Mouse (Mus musculus): ENCODE measurements around the gene Vwc2l. TPM values are rescaled to one million over a fixed set of nuclear protein-coding genes. Genes with fewer than 3 reads are reported as not detected.

Vwc2l gene
- polyA plus RNA-seq, 1 experiment from 2014 or later = 3.5 TPM

DNA sequence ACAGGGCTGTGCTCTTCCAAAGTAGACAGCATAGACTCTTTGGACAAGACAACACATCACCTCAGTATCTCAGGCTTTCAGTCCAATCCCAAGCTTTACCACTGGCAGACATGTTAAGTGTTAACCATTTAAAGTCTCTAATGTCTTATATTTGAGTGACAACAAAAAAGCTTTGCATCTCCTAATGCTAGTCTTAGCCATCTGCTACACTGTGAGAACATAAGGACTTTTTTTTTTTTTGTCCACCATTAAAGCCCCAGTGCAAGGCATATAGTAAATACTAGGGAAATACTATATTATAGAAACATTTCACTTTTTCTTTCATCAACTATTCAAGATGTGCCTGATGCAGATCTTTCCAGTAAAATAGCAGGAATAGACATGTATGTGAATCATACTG lies 119.8 kb downstream of the Vwc2l start:
- no peaks in the 10 kb centered on the region for H3K4me1 ChIP-seq
- H3K4me3 ChIP-seq = no peak overlapping the region
- no peak overlapping the region for H3K4me2 ChIP-seq (replicated peaks)
- no peaks in the 10 kb centered on the region for H3K9me3 ChIP-seq (replicated peaks)
- no peak overlapping the region for H3K27ac ChIP-seq
- no peak overlapping the region for H3K9ac ChIP-seq
- no peaks in the 10 kb centered on the region for H3K27me3 ChIP-seq
- no peak for ATAC-seq (ENCODE audit: low FRiP score)
- no peaks in the 10 kb centered on the region for H3K36me3 ChIP-seq

DNA sequence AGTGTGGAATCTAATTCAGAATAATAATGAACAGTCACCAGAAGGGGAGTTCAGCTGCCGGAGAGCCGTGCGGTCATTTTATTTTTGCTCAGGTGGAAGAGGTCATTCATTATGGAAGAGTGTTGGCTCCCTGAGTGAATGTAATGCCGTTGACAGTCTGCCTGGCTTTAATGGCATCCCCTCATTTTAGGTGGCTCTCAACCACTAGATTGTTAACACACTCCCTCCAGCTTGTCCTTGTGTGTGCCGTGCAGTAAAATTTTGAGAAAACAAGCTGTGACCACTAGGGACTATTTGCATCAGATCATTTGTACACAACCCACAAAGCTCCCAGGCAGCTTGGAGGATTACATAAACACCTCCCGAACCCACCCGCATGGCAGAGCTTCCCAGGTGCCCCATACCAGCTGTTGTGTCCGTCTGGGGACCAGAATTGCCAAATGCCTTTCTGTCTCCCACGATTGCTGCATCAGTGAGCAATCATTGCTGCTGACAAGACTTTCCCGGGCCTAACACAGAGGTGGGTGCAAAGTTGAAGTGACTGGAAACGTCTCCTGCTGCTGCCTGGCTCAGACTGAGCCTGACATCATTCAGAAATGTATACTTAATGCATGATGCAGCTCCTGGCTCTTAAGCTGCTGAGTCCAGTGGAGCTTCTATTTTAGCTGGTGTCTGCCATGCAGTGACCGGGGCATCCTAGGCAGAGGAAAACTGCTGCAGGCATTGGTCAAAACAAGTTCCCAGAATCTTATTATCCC lies 126.3 kb downstream of the Vwc2l start:
- Histone ChIP-seq H3K4me3 (no peak overlapping the region), H3K9me3 (replicated peaks) (no peaks in the 10 kb centered on the region), H3K27ac (no peak overlapping the region), H3K27me3 (no peaks in the 10 kb centered on the region), H3K4me2 (replicated peaks) (no peak overlapping the region), H3K4me1 (no peaks in the 10 kb centered on the region), H3K36me3 (no peaks in the 10 kb centered on the region), H3K9ac (no peak overlapping the region)
- no peak for ATAC-seq (ENCODE audit: low FRiP score)
- WGBS = 61% methylated on average over 12 of the region's 12 CpGs

DNA sequence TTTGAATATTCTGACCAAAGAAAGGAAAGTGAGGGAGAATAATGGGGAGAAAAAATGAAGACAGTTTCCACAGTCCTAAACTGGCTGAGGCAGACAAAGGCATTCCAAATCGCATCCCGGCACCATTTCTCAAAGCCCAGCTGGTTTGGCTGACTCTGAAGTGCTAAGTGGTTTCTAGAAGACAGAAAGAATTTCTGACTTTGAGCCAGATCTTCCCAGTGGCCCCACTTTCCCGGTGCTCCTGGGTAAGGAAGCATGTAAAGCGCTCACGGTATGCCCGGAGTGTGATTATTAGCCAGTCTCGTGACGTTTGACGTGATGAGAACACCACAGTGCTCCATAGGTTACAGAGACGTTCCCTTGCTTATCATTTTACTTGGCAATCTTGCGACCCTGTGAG lies 127.9 kb downstream of the Vwc2l start:
- Histone ChIP-seq H3K36me3 (no peaks in the 10 kb centered on the region), H3K27me3 (no peaks in the 10 kb centered on the region), H3K4me3 (no peak overlapping the region), H3K9me3 (replicated peaks) (no peaks in the 10 kb centered on the region), H3K4me1 (no peaks in the 10 kb centered on the region), H3K4me2 (replicated peaks) (no peak overlapping the region), H3K27ac (no peak overlapping the region), H3K9ac (no peak overlapping the region)
- no peak for ATAC-seq (ENCODE audit: low FRiP score)
- WGBS = 77% methylated on average over 11 of the region's 11 CpGs

DNA sequence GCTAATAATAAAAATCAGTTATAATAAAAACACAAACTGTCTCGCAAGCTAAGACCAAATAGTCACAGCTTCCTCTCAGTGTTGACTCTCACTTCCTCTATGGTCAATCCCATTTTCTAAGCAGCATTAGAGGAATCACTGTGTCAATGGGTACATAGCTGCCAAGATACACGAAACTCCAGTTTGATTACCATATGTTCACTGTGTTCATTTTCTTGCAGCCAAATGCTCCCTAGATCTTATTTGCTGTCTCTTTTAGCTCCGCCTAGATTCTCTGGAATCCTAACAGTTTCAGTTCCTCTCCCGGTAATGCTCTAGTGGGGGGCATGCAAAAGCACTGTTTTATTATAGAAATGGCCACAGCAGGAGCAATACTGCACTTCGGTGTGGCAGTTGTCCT lies 130.4 kb downstream of the Vwc2l start:
- H3K9ac ChIP-seq = no peak overlapping the region
- H3K27me3 ChIP-seq = no peaks in the 10 kb centered on the region
- H3K9me3 ChIP-seq (replicated peaks) = no peaks in the 10 kb centered on the region
- H3K4me3 ChIP-seq = no peak overlapping the region
- H3K36me3 ChIP-seq = no peaks in the 10 kb centered on the region
- H3K4me1 ChIP-seq = no peaks in the 10 kb centered on the region
- no peak overlapping the region for H3K4me2 ChIP-seq (replicated peaks)
- 78% methylated on average over 5 of the region's 5 CpGs for WGBS
- ATAC-seq (ENCODE audit: low FRiP score) = no peak
- H3K27ac ChIP-seq = no peak overlapping the region

DNA sequence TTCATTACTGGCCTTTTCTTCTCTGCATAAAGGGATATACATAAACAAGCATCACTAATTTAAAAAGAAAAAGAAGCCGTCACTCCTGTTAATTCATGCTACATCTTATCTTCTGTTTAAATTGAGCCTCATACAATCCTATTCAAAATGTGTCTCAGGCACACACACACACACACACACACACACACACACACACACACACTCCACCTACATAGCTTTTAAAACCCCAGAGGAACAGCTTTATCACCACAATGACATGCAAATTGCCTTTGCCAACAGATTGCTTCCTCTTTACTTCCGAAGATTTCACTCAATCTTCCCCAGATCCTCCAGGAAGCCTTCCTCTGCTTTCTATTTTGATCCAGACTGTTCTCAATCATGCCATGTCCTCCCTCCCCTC lies 136.2 kb downstream of the Vwc2l start:
- Histone ChIP-seq H3K36me3 (no peaks in the 10 kb centered on the region), H3K4me3 (no peak overlapping the region), H3K27me3 (no peaks in the 10 kb centered on the region), H3K27ac (no peak overlapping the region), H3K4me2 (replicated peaks) (no peak overlapping the region), H3K9me3 (replicated peaks) (no peaks in the 10 kb centered on the region), H3K9ac (no peak overlapping the region), H3K4me1 (0 out of 2 replicates have a peak, but pooled peaks cover 2% of the 10 kb centered on the region)
- ATAC-seq (ENCODE audit: low FRiP score) = no peak; the same call in 1 of the 2 replicates
- 58% methylated on average over 2 of the region's 2 CpGs for WGBS

DNA sequence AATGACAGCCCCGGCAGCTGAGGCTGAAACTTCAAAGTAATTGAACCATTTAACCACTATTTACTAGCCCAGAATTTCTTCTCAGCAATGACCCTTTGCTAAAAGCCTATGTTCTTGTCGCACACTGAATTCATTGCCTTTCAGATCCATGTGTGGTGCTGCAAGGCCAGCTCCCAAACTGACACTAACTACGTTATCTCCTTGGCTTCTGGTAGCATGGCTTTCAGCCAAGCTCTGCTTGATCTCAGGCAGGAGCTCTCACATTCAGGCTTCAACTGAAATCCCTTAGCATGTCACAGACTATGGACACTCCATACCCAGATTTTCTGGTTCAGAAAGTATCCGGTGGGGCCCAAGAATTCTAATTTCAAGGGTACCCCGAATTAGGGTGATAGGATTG lies 140.6 kb downstream of the Vwc2l start:
- 82% methylated on average over 5 of the region's 5 CpGs for WGBS
- Histone ChIP-seq H3K27me3 (no peaks in the 10 kb centered on the region), H3K36me3 (no peaks in the 10 kb centered on the region), H3K4me3 (no peak overlapping the region), H3K9me3 (replicated peaks) (no peaks in the 10 kb centered on the region), H3K9ac (no peak overlapping the region), H3K4me1 (0 out of 2 replicates have a peak, but pooled peaks cover 2% of the 10 kb centered on the region), H3K27ac (no peak overlapping the region), H3K4me2 (replicated peaks) (no peak overlapping the region)
- no peak for ATAC-seq (ENCODE audit: low FRiP score)

DNA sequence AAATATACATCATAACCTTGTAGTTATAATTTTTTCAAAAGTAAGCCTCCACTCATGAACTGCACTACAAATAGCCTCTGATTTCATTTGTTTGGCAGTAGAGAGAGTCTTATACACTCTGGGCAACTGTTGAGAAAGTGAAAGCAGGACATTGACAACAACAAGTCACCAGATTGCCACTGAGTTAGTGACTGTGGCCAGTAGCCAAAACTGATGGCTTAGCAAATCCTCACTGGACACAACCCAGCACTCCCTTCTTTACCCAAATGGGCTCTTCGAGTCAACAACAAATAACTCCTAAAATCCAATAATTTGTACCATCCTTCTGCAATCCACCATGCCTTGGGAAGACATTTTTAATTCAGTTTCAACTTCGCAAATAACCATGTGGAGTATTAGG lies 155.0 kb downstream of the Vwc2l start:
- no peaks in the 10 kb centered on the region for H3K27me3 ChIP-seq
- H3K9me3 ChIP-seq (replicated peaks) = no peaks in the 10 kb centered on the region
- no peak overlapping the region for H3K9ac ChIP-seq
- H3K4me3 ChIP-seq = no peak overlapping the region
- no peak for ATAC-seq (ENCODE audit: low FRiP score)
- 92% methylated on average over 2 of the region's 2 CpGs for WGBS
- H3K4me1 ChIP-seq = 0 out of 2 replicates have a peak, but pooled peaks cover 7% of the 10 kb centered on the region
- no peak overlapping the region for H3K4me2 ChIP-seq (replicated peaks)
- H3K27ac ChIP-seq = no peak overlapping the region
- no peaks in the 10 kb centered on the region for H3K36me3 ChIP-seq

DNA sequence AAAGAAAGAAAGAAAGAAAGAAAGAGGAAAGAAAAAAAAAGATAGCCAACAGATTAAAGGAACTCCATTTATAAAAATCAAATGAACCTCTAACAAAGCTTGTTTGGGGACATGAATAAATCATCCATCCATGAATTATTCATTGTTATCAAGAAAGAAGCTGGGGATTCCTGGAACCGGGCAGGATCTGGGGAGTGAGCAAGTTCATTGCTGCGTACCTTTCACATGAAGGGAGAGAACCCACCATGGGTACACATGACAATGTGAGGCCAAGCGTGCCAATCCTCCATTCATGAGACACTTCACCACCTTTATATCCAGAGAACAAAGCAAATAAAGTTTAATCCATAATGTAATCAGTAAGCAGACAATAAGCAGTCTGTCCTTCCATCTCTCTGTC lies 155.8 kb downstream of the Vwc2l start:
- H3K9ac ChIP-seq = no peak overlapping the region
- no peaks in the 10 kb centered on the region for H3K27me3 ChIP-seq
- 0 out of 2 replicates have a peak, but pooled peaks cover 7% of the 10 kb centered on the region for H3K4me1 ChIP-seq
- no peaks in the 10 kb centered on the region for H3K36me3 ChIP-seq
- H3K27ac ChIP-seq = no peak overlapping the region
- no peak overlapping the region for H3K4me3 ChIP-seq
- no peaks in the 10 kb centered on the region for H3K9me3 ChIP-seq (replicated peaks)
- ATAC-seq (ENCODE audit: low FRiP score) = peak; percentile 60
- no peak overlapping the region for H3K4me2 ChIP-seq (replicated peaks)
- 35% methylated on average over 3 of the region's 3 CpGs for WGBS

DNA sequence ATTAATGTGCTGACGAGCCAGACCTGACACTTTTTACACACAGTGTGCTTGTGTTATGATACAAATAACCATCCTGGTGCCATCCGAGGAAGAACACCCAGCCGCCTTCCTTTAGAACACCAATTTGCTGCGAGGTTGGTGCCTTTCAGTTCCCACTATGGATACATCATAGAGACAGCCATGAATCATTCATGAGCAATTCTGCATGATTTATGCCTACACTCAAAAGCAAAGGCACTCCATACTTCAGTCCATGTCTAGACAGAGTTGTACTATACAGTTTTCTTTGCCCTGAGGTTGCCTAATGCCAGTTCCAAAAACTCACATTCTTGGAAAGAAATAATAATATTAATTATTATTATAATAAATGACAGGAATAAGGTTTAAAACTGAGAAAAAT lies 158.6 kb downstream of the Vwc2l start:
- Histone ChIP-seq H3K27me3 (no peaks in the 10 kb centered on the region), H3K9ac (no peak overlapping the region), H3K36me3 (no peaks in the 10 kb centered on the region), H3K4me1 (0 out of 2 replicates have a peak, but pooled peaks cover 7% of the 10 kb centered on the region), H3K9me3 (replicated peaks) (no peaks in the 10 kb centered on the region), H3K4me3 (no peak overlapping the region), H3K27ac (no peak overlapping the region), H3K4me2 (replicated peaks) (no peak overlapping the region)
- ATAC-seq (ENCODE audit: low FRiP score) = peak; percentile 75; the same call in 1 of the 2 replicates
- 51% methylated on average over 4 of the region's 4 CpGs for WGBS

DNA sequence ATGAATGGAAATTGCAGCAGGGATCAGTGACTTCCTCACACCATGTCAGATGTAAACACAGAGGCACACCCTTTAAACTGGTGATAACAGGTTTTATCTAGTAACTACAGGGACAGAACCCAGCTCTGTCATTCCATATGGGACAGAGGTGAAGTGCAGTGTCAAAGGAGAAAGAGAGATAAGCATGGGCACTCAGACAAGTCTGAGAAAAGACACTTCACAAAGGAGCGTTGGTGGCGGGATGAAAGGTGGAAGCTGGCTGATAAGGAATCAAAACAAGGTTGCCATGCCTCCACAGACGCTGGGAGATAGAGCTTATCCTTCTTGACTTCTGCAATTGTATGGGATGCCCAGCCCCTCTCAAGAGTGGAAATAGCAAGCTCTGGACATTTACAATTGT lies 176.8 kb downstream of the Vwc2l start:
- Histone ChIP-seq H3K4me3 (no peak overlapping the region), H3K4me1 (no peaks in the 10 kb centered on the region), H3K27ac (no peak overlapping the region), H3K9me3 (replicated peaks) (no peaks in the 10 kb centered on the region), H3K9ac (no peak overlapping the region), H3K27me3 (no peaks in the 10 kb centered on the region), H3K4me2 (replicated peaks) (no peak overlapping the region), H3K36me3 (no peaks in the 10 kb centered on the region)
- WGBS = 70% methylated on average over 3 of the region's 3 CpGs
- ATAC-seq (ENCODE audit: low FRiP score) = no peak

DNA sequence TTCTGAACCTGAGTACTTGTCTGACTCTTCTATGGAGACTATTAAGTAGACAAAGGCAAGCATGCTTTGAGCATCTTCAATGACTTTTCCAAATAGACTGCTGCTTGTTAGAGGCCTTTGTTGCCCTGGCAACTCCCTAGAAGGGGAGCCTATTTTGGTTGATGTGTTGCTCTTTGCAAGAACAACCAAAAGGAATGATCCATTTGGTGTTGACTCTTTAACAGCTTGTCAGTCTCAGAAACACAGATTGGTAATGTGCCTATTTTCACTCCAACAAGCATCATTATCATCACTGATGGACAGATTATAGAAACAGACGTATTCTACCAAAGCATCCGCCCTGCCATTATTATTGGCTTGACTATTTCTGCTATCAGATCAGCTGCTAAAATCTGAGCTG lies 181.9 kb downstream of the Vwc2l start:
- H3K4me1 ChIP-seq = no peaks in the 10 kb centered on the region
- 92% methylated on average over 2 of the region's 2 CpGs for WGBS
- H3K27ac ChIP-seq = no peak overlapping the region
- no peaks in the 10 kb centered on the region for H3K27me3 ChIP-seq
- H3K4me3 ChIP-seq = no peak overlapping the region
- no peak overlapping the region for H3K4me2 ChIP-seq (replicated peaks)
- H3K36me3 ChIP-seq = no peaks in the 10 kb centered on the region
- no peak overlapping the region for H3K9ac ChIP-seq
- no peak for ATAC-seq (ENCODE audit: low FRiP score)
- no peaks in the 10 kb centered on the region for H3K9me3 ChIP-seq (replicated peaks)

DNA sequence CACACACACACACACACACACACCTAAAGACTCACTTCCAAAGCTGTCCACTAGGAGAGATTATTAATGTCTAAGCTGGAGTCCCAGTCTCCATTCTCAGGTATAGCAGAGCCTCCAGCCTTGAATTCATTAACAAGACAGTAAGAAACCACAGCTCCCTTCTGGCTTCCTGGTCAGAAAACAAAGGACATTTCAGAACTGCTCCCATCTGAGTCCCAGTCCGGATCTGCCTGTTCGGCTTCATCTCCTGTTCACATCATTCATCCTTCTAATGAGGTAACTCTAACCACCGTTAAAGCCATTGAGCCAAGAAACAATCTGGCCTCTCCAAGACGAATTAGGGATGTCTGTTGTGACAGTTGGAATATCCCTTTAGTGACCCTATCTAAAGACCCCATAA lies 185.7 kb downstream of the Vwc2l start:
- Histone ChIP-seq H3K27me3 (no peaks in the 10 kb centered on the region), H3K9me3 (replicated peaks) (no peaks in the 10 kb centered on the region), H3K27ac (no peak overlapping the region), H3K4me3 (no peak overlapping the region), H3K9ac (no peak overlapping the region), H3K4me1 (no peaks in the 10 kb centered on the region), H3K36me3 (no peaks in the 10 kb centered on the region), H3K4me2 (replicated peaks) (no peak overlapping the region)
- WGBS = 60% methylated on average over 4 of the region's 4 CpGs
- ATAC-seq (ENCODE audit: low FRiP score) = no peak

DNA sequence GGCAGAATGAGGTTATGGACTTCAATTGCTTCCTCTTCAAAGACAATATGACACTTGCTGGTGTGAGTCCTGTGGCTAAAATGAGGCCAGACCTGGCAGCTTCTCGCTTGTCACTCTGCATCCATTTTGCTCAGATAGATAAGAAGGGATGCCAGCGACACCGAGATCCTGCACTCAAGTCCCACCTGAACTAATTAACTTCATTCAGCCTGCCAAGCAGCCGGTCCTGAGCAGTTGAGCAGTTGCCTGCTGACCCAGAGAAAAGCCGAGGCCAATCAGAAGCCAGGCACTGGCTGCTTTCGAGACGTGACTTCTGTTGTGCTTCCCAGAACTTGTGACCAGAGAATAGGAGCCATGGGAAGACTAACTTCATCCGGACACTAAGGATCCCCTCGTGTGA lies 187.6 kb downstream of the Vwc2l start:
- no peak for ATAC-seq (ENCODE audit: low FRiP score)
- Histone ChIP-seq H3K9me3 (replicated peaks) (no peaks in the 10 kb centered on the region), H3K27ac (no peak overlapping the region), H3K4me1 (no peaks in the 10 kb centered on the region), H3K36me3 (no peaks in the 10 kb centered on the region), H3K27me3 (no peaks in the 10 kb centered on the region), H3K4me2 (replicated peaks) (no peak overlapping the region), H3K9ac (no peak overlapping the region), H3K4me3 (no peak overlapping the region)
- 68% methylated on average over 9 of the region's 9 CpGs for WGBS
